Comparison of ENCODE assay signal across 21 mouse cellular contexts in genomic region chr14:116448219-116448618, GRCm38 (mm10).
DNase-seq lines count a peak whose midpoint lies in the region; TF ChIP-seq lines count a peak whose summit lies in the region.
"Had no signal": no experiment of that assay in that cellular context is flagged by ENCODE, and none has a peak within 500 bp of the region (broad histone marks: within the 10 kb centered on the region; RNA-seq: fewer than 3 reads in every experiment).

No protein-coding gene starts in this region.

- no peaks in the 10 kb centered on the region for H3K36me3 ChIP-seq in liver, adult 2 months (ENCODE audit: control insufficient read depth, insufficient read depth, low read length)
- H3K36me3 ChIP-seq: embryonic facial prominence, embryonic 13.5 days; embryonic facial prominence, embryonic 15.5 days; forebrain, embryonic 10.5 days; forebrain, embryonic 12.5 days had no signal

- no peak for TF ChIP-seq CTCF in liver, adult 2 months (IDR thresholded peaks at IDR 0.05; ENCODE audit: low read depth, low read length)

- no peaks in the 10 kb centered on the region for H3K27me3 ChIP-seq in liver, adult 2 months (ENCODE audit: control insufficient read depth, insufficient read depth, low read length)
- H3K27me3 ChIP-seq: embryonic facial prominence, embryonic 13.5 days; embryonic facial prominence, embryonic 15.5 days; forebrain, embryonic 12.5 days had no signal

- no peak overlapping the region for H3K4me3 ChIP-seq in liver, adult 2 months (ENCODE audit: insufficient read depth, low read depth, low read length)
- H3K4me3 ChIP-seq: embryonic facial prominence, embryonic 13.5 days; embryonic facial prominence, embryonic 15.5 days; erythroblast, embryonic 14.5 days; forebrain, embryonic 10.5 days; forebrain, embryonic 12.5 days had no signal

- peak; percentile 99 for DNase-seq in liver, adult 2 months (ENCODE audit: extremely low read depth, low read depth, low spot score)
- no peak for DNase-seq in liver
- DNase-seq in lung, postnatal 36 days: peak; percentile 2
- no peak for DNase-seq in lung, postnatal 10 days
- DNase-seq in yolk sac, embryonic 10.5 days (ENCODE audit: low spot score): peak; percentile 36
- DNase-seq in frontal cortex, adult 2 months (ENCODE audit: extremely low spot score in 1 of 2, low spot score in 1 of 2): no peak
- DNase-seq: adrenal gland, adult 2 months; adrenal gland, postnatal 10 days; adrenal gland, postnatal 25 days; cerebellum, adult 11 months; cerebellum, adult 18-20 months; cerebellum, adult 8-10 months; cerebellum, adult 9-11 months; cerebellum, postnatal 14 days; cerebellum, postnatal 36 days; embryo, embryonic 11 days had no signal

- peak overlapping the region; percentile 35; the same call in 1 of the 2 replicates for H3K27ac ChIP-seq in liver, adult 2 months (replicated peaks; ENCODE audit: insufficient read depth, low read depth, low read length)
- H3K27ac ChIP-seq: embryonic facial prominence, embryonic 13.5 days; embryonic facial prominence, embryonic 15.5 days; forebrain, embryonic 10.5 days; forebrain, embryonic 12.5 days had no signal

- H3K4me1 ChIP-seq in liver, adult 2 months (ENCODE audit: control insufficient read depth, insufficient read depth, low read length): no peaks in the 10 kb centered on the region; the same call in 1 of the 2 replicates
- H3K4me1 ChIP-seq: embryonic facial prominence, embryonic 13.5 days; embryonic facial prominence, embryonic 15.5 days; forebrain, embryonic 10.5 days; forebrain, embryonic 12.5 days had no signal

- H3K9ac ChIP-seq in liver, adult 2 months (ENCODE audit: low read depth, low read length): no peak overlapping the region
- H3K9ac ChIP-seq: embryonic facial prominence, embryonic 13.5 days; embryonic facial prominence, embryonic 15.5 days; forebrain, embryonic 12.5 days had no signal

- WGBS in liver, adult 2 months: 14% methylated on average over 4 of the region's 4 CpGs

- no peak for TF ChIP-seq POLR2A in liver, adult 2 months (IDR thresholded peaks at IDR 0.05; ENCODE audit: extremely low read depth, insufficient read depth, low read length)

- H3K79me2 ChIP-seq in liver, adult 2 months (ENCODE audit: control insufficient read depth, insufficient read depth, low read length): no peaks in the 10 kb centered on the region

Comparison
In these comparisons a context has a peak if more than half of its experiments do, and no peak if none do; other contexts are left out.
1. DNase-seq: peak in liver, adult 2 months (single experiment), lung, postnatal 36 days (single experiment) and yolk sac, embryonic 10.5 days (single experiment); none in liver (single experiment), lung, postnatal 10 days (single experiment) and frontal cortex, adult 2 months (0 of 2).